Mouse (Mus musculus) lung, postnatal 14 days (tissue): Measurements from ENCODE around the gene Fank1.

Experiments used
- DNase-seq: peaks from one replicate; pipeline ENCODE4 v3.0.0; 2021

Fank1 gene

DNA sequence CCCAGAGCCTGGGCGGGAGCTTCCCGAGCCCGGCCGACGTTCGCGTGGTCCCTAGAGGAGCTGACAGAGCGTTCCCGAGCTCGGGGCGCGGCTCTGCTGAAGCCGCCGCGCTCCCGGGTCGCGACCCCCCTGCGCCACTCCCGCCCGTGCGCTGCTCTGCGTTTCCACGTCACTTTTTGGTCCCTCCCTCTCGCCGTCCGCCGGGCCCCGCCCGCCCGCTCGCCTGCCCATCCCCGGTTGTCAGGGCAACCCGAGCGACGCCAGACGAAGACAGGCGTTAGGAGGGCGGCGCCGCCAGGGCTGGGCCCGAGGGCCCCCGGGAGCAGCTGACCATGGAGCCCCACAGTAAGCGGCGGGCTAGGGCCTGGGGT lies at the start of gene Fank1:
Fank1 (plus strand) TSS at position 236 of the 371 bp plus-strand sequence.
- peak; percentile 88 for DNase-seq

DNA sequence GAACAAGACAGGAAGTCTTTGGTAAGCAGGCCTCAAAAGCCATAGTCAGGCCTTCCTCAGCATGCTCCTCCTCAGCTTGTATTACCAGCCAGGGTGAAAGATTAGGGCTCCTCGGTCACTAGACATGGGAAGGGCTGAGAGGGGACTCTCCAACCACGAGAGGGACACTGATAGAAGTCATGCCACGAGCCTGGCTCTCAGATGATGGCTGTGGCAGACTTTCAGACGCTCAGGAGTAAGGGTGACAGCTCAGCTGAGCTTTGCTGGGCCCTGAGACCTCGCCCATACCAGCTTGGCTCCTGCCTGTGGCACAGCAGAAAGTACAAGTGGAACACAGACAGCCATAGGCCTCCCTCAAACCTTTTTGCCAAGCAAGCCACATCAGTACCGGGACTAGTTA lies 49.6 kb upstream of the Fank1 start:
- DNase-seq = no peak

DNA sequence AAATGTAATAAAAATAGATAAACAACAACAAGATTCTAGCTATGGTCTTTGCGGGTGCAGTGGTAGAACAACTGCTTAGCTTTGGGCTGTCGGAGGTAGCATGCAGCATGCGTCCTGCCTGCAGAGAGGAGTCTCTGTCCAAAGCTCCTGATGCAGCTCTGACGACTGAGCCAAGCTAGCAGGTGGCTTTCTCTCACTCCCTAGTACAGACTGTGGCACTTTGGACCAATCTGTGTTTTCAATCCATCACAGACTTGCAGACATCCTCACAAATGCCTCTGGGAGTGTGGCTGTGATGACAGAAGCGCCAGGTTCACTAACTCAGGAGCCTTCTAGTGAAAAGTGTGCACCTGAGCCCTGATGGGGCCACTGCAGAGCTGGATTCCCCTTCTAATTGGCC lies 47.3 kb upstream of the Fank1 start:
- no peak for DNase-seq

- no peak for DNase-seq
These were observed 46.1 kb upstream of the Fank1 start for GRCm38 (mm10) chr7:133730324-133731191.

- no peak for DNase-seq
These were observed 44.6 kb upstream of the Fank1 start for GRCm38 (mm10) chr7:133731971-133732645.

GRCm38 (mm10) chr7:133740558-133740957 lies 36.1 kb upstream of the Fank1 start:
- no peak for DNase-seq

DNA sequence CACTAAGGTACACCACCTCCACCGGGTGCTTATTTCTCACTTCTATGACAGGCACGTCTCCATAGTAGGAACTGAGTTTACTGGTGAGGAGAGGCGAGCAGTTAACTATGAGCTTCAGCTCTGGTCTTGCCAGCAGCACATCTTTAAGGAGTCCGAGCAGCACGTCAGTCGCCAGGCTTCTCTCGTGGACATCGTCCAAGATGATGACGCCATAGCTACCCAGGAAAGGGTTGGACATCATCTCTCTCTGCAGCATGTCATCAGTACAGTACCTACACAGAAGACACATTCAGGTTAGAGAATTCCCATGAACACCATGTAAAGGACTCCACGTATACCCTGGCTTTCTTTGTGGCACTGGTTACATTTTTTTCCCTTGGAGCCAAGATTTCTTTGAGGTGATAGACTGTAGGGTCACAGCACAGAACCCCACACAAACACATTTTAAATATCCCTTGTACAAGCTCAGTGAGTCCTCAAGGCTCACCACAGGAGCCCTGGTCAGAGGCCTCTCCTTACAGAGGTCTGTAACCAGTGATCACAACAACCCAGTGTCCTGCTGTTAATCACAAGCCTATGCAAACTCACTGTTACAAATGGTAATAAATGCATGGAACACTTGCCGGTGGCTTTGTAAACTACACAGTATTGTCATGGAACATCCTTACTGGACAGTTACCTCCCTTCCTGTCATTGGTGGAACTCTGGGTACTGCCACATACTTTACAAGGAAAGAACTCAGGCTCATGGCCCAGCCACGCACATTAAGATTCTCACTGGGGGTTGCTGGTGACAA lies 33.9 kb upstream of the Fank1 start:
- DNase-seq = no peak

DNA sequence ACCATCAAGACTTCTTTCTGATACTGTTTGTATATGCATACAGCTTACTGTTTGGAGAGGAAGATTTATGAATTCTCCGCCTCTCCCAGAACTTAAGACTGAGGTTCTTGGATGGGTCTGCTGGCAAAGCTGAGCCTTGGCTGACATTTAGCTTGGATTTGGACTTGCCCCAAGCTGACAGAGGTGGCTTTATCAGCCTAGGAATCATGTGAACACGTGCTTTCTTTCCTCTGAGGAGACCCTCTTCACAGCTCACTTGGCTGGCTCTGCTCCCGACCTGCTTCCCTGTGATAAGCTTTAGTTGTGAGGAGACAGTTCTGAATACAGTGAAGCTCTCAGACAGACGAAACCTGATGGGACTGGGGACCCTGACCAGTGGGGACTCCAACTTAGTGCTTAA lies 33.0 kb upstream of the Fank1 start:
- no peak for DNase-seq

GRCm38 (mm10) chr7:133744209-133744608 lies 32.5 kb upstream of the Fank1 start:
- no peak for DNase-seq

DNA sequence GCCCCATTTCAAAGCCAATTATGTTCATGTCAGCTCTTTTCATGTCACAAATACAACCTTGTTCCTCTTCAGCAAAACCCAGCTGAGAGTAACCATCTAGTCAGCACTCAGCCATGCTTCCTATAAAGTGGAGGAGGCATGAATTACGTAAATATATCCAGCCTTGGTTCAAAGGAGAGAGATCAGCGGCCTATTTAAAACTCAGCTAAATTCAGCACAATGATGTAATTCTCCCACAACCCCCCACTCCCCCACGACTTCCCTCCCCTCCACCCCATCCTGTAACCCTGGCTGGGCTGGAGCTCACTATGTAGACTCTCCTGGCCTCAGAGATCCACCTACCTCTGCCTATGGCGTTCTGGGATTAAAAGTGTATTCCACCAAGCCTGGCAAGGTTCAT lies 32.0 kb upstream of the Fank1 start:
- DNase-seq = no peak

DNA sequence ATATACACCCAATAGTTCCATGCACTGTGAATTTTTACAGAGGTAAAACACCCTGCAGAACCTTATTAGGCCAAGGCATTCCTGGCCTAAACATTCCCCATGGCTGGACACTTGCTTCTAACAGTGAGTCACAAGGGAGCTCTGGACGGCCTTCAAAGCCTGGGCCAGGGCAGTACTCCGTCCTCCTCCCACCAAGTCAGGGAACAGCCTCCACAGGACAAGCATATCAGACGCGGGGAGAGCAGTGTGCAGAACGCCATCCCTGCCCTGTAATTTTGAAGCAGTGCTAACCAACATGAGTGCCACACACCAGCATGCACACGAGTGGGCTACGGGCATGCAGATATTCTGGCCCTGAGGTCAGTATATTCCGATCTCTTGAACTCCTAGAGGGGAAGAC lies 29.3 kb upstream of the Fank1 start:
- no peak for DNase-seq

- no peak for DNase-seq
These were observed 27.9 kb upstream of the Fank1 start for GRCm38 (mm10) chr7:133748753-133749152.

- no peak for DNase-seq
These were observed 26.0 kb upstream of the Fank1 start for GRCm38 (mm10) chr7:133750666-133751065.

GRCm38 (mm10) chr7:133751163-133751562 lies 25.5 kb upstream of the Fank1 start:
- DNase-seq = peak; percentile 21

DNA sequence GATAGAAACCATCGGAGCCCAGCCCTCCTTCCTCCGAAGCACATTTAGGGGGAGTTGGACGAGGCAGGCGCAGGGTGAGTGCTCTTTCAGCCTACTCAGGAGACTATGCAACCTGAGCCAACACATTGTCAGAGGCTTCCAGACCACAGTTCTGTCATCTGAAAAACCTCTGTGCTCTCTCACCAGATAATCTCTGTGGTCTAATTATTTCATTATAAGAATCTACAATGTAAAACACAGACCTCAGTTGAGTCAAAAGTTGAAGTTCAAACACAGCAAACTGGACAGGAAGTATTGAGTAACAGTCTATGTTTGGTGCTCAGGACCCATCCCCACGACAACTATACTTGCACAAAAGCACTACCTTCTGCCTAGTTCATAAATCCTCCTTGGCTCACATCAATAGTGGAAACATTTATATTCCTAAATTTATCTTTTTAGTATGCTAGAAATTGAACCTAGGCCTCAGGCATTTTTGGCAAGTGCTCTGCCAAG lies 18.7 kb upstream of the Fank1 start:
- no peak for DNase-seq

DNA sequence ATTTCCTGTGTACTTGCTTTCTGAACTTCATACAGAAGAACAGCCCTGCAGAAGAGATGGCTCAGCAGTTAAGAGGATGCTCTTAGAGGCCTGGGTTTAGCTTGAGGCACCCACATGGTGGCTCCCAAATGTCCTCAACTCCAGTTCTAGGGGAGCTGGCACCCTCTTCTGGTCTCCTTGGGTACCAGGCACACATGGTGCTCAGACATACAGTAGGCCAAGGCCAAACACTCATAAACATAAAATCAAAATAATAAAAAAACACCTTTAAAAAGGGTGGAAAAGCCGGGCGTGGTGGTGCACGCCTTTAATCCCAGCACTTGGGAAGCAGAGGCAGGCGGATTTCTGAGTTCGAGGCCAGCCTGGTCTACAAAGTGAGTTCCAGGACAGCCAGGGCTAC lies 17.9 kb upstream of the Fank1 start:
- DNase-seq = no peak

GRCm38 (mm10) chr7:133759611-133760353 lies 16.9 kb upstream of the Fank1 start:
- no peak for DNase-seq

GRCm38 (mm10) chr7:133762696-133763095 lies 14.0 kb upstream of the Fank1 start:
- no peak for DNase-seq

DNA sequence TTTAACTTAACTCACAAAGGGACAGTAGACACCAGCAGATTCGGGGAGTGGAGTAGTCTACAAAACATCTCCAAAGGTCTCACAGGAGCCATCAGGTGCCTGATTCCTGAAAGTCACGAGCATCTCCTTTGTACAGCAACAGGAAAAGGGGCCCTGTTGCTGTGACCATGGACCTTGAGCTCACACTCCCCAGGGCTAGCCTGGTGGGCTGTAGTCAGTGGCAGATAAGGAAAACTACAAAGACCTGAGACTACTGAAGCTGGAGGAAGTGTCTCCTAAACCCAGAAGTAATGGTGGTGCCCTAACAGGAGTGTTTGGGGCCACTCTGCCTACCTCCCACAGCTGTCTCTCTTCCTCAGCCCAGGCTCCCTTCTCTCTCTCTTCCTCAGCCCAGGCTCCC lies 12.2 kb upstream of the Fank1 start:
- DNase-seq = no peak

GRCm38 (mm10) chr7:133765240-133765848 lies 11.3 kb upstream of the Fank1 start:
- no peak for DNase-seq

- peak; percentile 76 for DNase-seq
These were observed 10.8 kb upstream of the Fank1 start for GRCm38 (mm10) chr7:133765849-133766243.

DNA sequence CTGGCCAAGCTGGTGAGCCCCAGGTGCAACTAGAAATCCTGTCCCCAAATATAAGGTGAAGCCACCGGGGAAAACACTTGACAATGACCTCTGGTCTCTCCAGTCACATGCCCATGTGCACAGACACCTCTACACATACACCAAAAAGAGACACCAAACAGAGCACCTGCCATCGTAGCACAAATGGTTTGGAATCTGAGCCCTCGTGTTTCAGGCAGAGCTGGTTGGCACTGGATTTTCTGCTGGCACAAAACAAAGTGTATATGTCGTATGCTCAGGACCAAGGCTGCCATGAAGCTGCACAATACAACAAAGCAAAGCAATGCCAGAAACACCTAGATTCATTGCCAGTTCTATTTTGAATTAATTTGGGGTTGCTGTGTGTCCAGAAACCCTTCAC lies 8.6 kb upstream of the Fank1 start:
- no peak for DNase-seq
